Mouse (Mus musculus): ENCODE results near the gene Tchp. TPM values are rescaled to one million over a fixed set of nuclear protein-coding genes. Genes with fewer than 3 reads are reported as not detected.

Gene Tchp
- total RNA-seq, 2 experiments from 2014 or later, result 12.0 to 13.8 TPM

- DNase-seq, result no peak
These were observed 35.0 kb downstream of the Tchp start for GRCm38 (mm10) chr5:114742572-114742971.

GRCm38 (mm10) chr5:114742998-114743696, 35.6 kb downstream of the Tchp start:
- peak; percentile 56 to 73 for DNase-seq

GRCm38 (mm10) chr5:114743697-114744090, 36.1 kb downstream of the Tchp start:
- no peak for DNase-seq

GRCm38 (mm10) chr5:114745581-114745980, 38.0 kb downstream of the Tchp start:
- DNase-seq, result no peak

GRCm38 (mm10) chr5:114746886-114747285, 39.3 kb downstream of the Tchp start:
- no peak for DNase-seq

GRCm38 (mm10) chr5:114747521-114747920, 40.0 kb downstream of the Tchp start:
- DNase-seq, result no peak

GRCm38 (mm10) chr5:114750325-114750724, 42.8 kb downstream of the Tchp start:
- DNase-seq, result no peak

GRCm38 (mm10) chr5:114752397-114752796, 44.8 kb downstream of the Tchp start:
- no peak for DNase-seq

GRCm38 (mm10) chr5:114753384-114753783, 45.8 kb downstream of the Tchp start:
- peak; percentile 49 to 54 for DNase-seq

GRCm38 (mm10) chr5:114759536-114760090, 52.1 kb downstream of the Tchp start:
- no peak for DNase-seq

- DNase-seq, result no peak
These were observed 54.4 kb downstream of the Tchp start for GRCm38 (mm10) chr5:114761980-114762379.

- no peak for DNase-seq
These were observed 57.5 kb downstream of the Tchp start for GRCm38 (mm10) chr5:114764812-114765735.

- no peak for DNase-seq
These were observed 59.1 kb downstream of the Tchp start for GRCm38 (mm10) chr5:114766686-114767085.

GRCm38 (mm10) chr5:114767185-114767584, 59.6 kb downstream of the Tchp start:
- DNase-seq, result no peak

GRCm38 (mm10) chr5:114769786-114770185, 62.2 kb downstream of the Tchp start:
- no peak for DNase-seq

GRCm38 (mm10) chr5:114771796-114772195, 64.2 kb downstream of the Tchp start:
- no peak for DNase-seq

Small RNA genes within 50 kb of the gene (microRNA-seq; reads per million reads assigned to microRNA genes)
- gene Mir7028, result 0.42 to 1.8 reads per million in 2 experiments

Other genes with a start within 250 kb of the Tchp start
- 1 to 10 TPM; 4.6 to 5.8 TPM for gene Fam222a, start 139.7 kb upstream of the Tchp start, total RNA-seq (2021)
- gene Trpv4, start 49.3 kb upstream of the Tchp start, total RNA-seq (2021), result 1 to 10 TPM; 1.2 to 2.0 TPM
- 10 to 100 TPM; 27.9 to 33.4 TPM for gene Gltp, start 16.8 kb upstream of the Tchp start, total RNA-seq (2021)
- gene Ankrd13a, start 66.9 kb downstream of the Tchp start, total RNA-seq (2021), result 10 to 100 TPM; 37.2 to 47.9 TPM
- 10 to 100 TPM; 42.4 to 45.4 TPM for gene Git2, start 67.8 kb downstream of the Tchp start, total RNA-seq (2021)
- 100 to 1,000 TPM; 156 to 157 TPM for gene 1500011B03Rik, start 115.7 kb downstream of the Tchp start, total RNA-seq (2021)
- not detected for gene 4930519G04Rik, start 145.9 kb downstream of the Tchp start, total RNA-seq (2021)
- gene Gm9936, start 150.9 kb downstream of the Tchp start, total RNA-seq (2021), result under 1 TPM; 0.72 to 0.76 TPM
- gene Oasl2, start 189.2 kb downstream of the Tchp start, total RNA-seq (2021), result 1 to 10 TPM; 1.4 to 2.4 TPM
- gene Oasl1, start 215.5 kb downstream of the Tchp start, total RNA-seq (2021), result not detected
- 100 to 1,000 TPM; 185 to 227 TPM for gene 2210016L21Rik, start 234.4 kb downstream of the Tchp start, total RNA-seq (2021)

Data from layer of hippocampus, postnatal 36 days (tissue).